Mouse (Mus musculus) megakaryocyte, embryonic 14.5 days (primary cell): ENCODE measurements around the gene Jhy.

ENCODE experiments used
- FLI1 ChIP-seq: IDR thresholded peaks from 2 replicates; pipeline ENCODE4 v1.6.1; 2012; ENCODE audit warnings: low read length, inconsistent platforms, mixed read lengths
- GATA1 ChIP-seq: IDR thresholded peaks from 3 replicates; pipeline ENCODE4 v1.6.1; 2012; ENCODE audit warnings: mixed read lengths, low read length, inconsistent platforms, borderline replicate concordance

DNA sequence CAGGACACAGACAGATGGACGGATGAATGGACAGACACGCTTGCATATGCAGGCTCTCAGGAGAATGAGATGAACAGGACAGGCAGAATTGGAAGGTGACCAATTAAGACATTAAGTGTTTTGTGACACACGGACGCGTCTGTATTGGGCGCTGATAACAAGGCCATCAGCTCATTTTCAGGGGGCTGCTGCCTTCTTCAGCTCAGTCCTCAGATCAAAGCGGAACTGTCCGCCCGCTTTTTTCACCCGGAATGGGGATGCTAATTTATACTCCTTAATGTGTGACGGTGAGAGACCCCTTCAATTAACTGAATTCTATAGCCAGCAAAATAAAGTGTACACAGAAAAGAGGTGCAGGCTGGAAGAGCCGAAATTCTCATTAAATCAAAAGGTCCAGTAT, 74.5 kb downstream of the Jhy start:
- TF ChIP-seq GATA1, result no peak
- no peak for TF ChIP-seq FLI1
